Mouse (Mus musculus) limb, embryonic 15.5 days (tissue): ENCODE measurements around the gene Lgr4. TPM values are rescaled to one million over a fixed set of nuclear protein-coding genes. Genes with fewer than 3 reads are reported as not detected.

Experiments
- ATAC-seq: fragments of 200-750 bp; cut with Nextera tagmentation; 2 replicates; pipeline ENCODE4 v1.8.0; 2017; ENCODE audit warnings: low read depth, moderate TSS enrichment; ENCODE audit not compliant: insufficient number of reproducible peaks, low FRiP score, low TSS enrichment
- H3K27ac ChIP-seq: fragments of 300-500 bp; sonication (generic); 2 replicates; pipeline ENCODE4 v1.5.1; 2015; ENCODE audit warnings: moderate library complexity, mild to moderate bottlenecking, inconsistent platforms
- H3K27me3 ChIP-seq: fragments of 300-500 bp; sonication (generic); 2 replicates; pipeline ENCODE4 v1.6.1; 2015; ENCODE audit warnings: inconsistent platforms
- H3K36me3 ChIP-seq: fragments of 300-500 bp; sonication (generic); 2 replicates; pipeline ENCODE4 v1.6.1; 2015; ENCODE audit warnings: inconsistent platforms
- H3K4me1 ChIP-seq: fragments of 300-500 bp; sonication (generic); 2 replicates; pipeline ENCODE4 v1.6.1; 2015; ENCODE audit warnings: inconsistent platforms
- H3K4me2 ChIP-seq: fragments of 300-500 bp; sonication (generic); 2 replicates; pipeline ENCODE4 v1.6.1; 2015; ENCODE audit warnings: mild to moderate bottlenecking, inconsistent platforms
- H3K4me3 ChIP-seq: fragments of 300-500 bp; sonication (generic); 2 replicates; pipeline ENCODE4 v1.5.1; 2015; ENCODE audit warnings: mild to moderate bottlenecking, inconsistent platforms
- H3K9ac ChIP-seq: fragments of 300-500 bp; sonication (generic); 2 replicates; pipeline ENCODE4 v1.6.1; 2015; ENCODE audit warnings: inconsistent platforms
- H3K9me3 ChIP-seq: fragments of 300-500 bp; sonication (generic); 2 replicates; pipeline ENCODE4 v1.6.1; 2016; ENCODE audit warnings: inconsistent platforms
- WGBS: fragments of 180-500 bp; shearing (Covaris S2); methylation state at CpG from one replicate; pipeline ENCODE4 v1.1.7; 2015; 5-methylcytosine and 5-hydroxymethylcytosine counted together
- polyA plus RNA-seq: library from polyadenylated mRNA; unstranded; fragments of >200 nt; fragmentation: Nextera tagmentation; extraction: Ambion mirVana; gene quantifications from 2 replicates; pipeline ENCODE4 v1.2.1, GENCODE M21; 2015

Gene Lgr4
- polyA plus RNA-seq, 1 experiment from 2014 or later: 15.1 TPM

- no peaks in the 10 kb centered on the region for H3K36me3 ChIP-seq
- no peaks in the 10 kb centered on the region for H3K27me3 ChIP-seq
- no peak overlapping the region for H3K4me3 ChIP-seq
- H3K9me3 ChIP-seq: no peaks in the 10 kb centered on the region
- peaks cover 15% of the 10 kb centered on the region for H3K4me1 ChIP-seq
- WGBS: 50% methylated on average over 10 of the region's 10 CpGs
- ATAC-seq: no peak
- H3K27ac ChIP-seq: peak overlapping the region; percentile 66; the same call in 1 of the 2 replicates
- no peak overlapping the region for H3K4me2 ChIP-seq
- H3K9ac ChIP-seq: no peak overlapping the region
These were observed 52.6 kb downstream of the Lgr4 start for GRCm38 (mm10) chr2:109969926-109970532.

GRCm38 (mm10) chr2:109970744-109971410, 53.4 kb downstream of the Lgr4 start:
- no peak overlapping the region for H3K4me3 ChIP-seq
- no peak overlapping the region for H3K4me2 ChIP-seq
- H3K4me1 ChIP-seq: peaks cover 15% of the 10 kb centered on the region
- H3K27me3 ChIP-seq: no peaks in the 10 kb centered on the region
- no peak overlapping the region for H3K27ac ChIP-seq
- WGBS: 52% methylated on average over 8 of the region's 8 CpGs
- no peak overlapping the region for H3K9ac ChIP-seq
- H3K36me3 ChIP-seq: 0 out of 2 replicates have a peak, but pooled peaks cover 3% of the 10 kb centered on the region
- no peak for ATAC-seq
- H3K9me3 ChIP-seq: no peaks in the 10 kb centered on the region

GRCm38 (mm10) chr2:109972310-109972709, 54.9 kb downstream of the Lgr4 start:
- H3K27me3 ChIP-seq: no peaks in the 10 kb centered on the region
- 73% methylated on average over 2 of the region's 2 CpGs for WGBS

GRCm38 (mm10) chr2:109972922-109973321, 55.5 kb downstream of the Lgr4 start:
- Histone ChIP-seq H3K9ac (no peak overlapping the region), H3K4me3 (no peak overlapping the region), H3K27ac (no peak overlapping the region), H3K36me3 (0 out of 2 replicates have a peak, but pooled peaks cover 3% of the 10 kb centered on the region), H3K4me1 (peaks cover 15% of the 10 kb centered on the region), H3K27me3 (no peaks in the 10 kb centered on the region), H3K4me2 (no peak overlapping the region), H3K9me3 (no peaks in the 10 kb centered on the region)
- WGBS: 32% methylated on average over 7 of the region's 7 CpGs
- ATAC-seq: peak; percentile 75; the same call in 1 of the 2 replicates

More at GRCm38 (mm10) chr2:109972310-109972709, 54.9 kb downstream of the Lgr4 start:
- H3K9me3 ChIP-seq: no peaks in the 10 kb centered on the region
- H3K9ac ChIP-seq: no peak overlapping the region
- peaks cover 15% of the 10 kb centered on the region for H3K4me1 ChIP-seq
- no peak overlapping the region for H3K4me2 ChIP-seq
- H3K4me3 ChIP-seq: no peak overlapping the region
- ATAC-seq: no peak
- 0 out of 2 replicates have a peak, but pooled peaks cover 3% of the 10 kb centered on the region for H3K36me3 ChIP-seq
- no peak overlapping the region for H3K27ac ChIP-seq

- no peak overlapping the region for H3K4me2 ChIP-seq
- H3K4me1 ChIP-seq: peaks cover 10% of the 10 kb centered on the region
- no peak for ATAC-seq
- no peak overlapping the region for H3K4me3 ChIP-seq
- no peak overlapping the region for H3K9ac ChIP-seq
- no peak overlapping the region for H3K27ac ChIP-seq
- no peaks in the 10 kb centered on the region for H3K27me3 ChIP-seq
- 0 out of 2 replicates have a peak, but pooled peaks cover 3% of the 10 kb centered on the region for H3K36me3 ChIP-seq
- 92% methylated on average over 7 of the region's 7 CpGs for WGBS
- H3K9me3 ChIP-seq: no peaks in the 10 kb centered on the region
These were observed 57.4 kb downstream of the Lgr4 start for GRCm38 (mm10) chr2:109974807-109975206.

GRCm38 (mm10) chr2:109976181-109976580, 58.7 kb downstream of the Lgr4 start:
- no peaks in the 10 kb centered on the region for H3K9me3 ChIP-seq
- H3K27ac ChIP-seq: no peak overlapping the region
- H3K4me1 ChIP-seq: peaks cover 7% of the 10 kb centered on the region
- no peak overlapping the region for H3K4me3 ChIP-seq
- H3K27me3 ChIP-seq: no peaks in the 10 kb centered on the region
- H3K9ac ChIP-seq: no peak overlapping the region
- WGBS: 68% methylated on average over 2 of the region's 2 CpGs
- H3K36me3 ChIP-seq: 0 out of 2 replicates have a peak, but pooled peaks cover 3% of the 10 kb centered on the region
- H3K4me2 ChIP-seq: no peak overlapping the region
- ATAC-seq: no peak

- H3K4me3 ChIP-seq: no peak overlapping the region
- ATAC-seq: no peak
- no peak overlapping the region for H3K27ac ChIP-seq
- H3K4me2 ChIP-seq: no peak overlapping the region
- H3K9ac ChIP-seq: no peak overlapping the region
- H3K9me3 ChIP-seq: no peaks in the 10 kb centered on the region
- H3K27me3 ChIP-seq: no peaks in the 10 kb centered on the region
- 0 out of 2 replicates have a peak, but pooled peaks cover 3% of the 10 kb centered on the region for H3K36me3 ChIP-seq
- 79% methylated on average over 6 of the region's 6 CpGs for WGBS
- peaks cover 7% of the 10 kb centered on the region for H3K4me1 ChIP-seq
These were observed 59.9 kb downstream of the Lgr4 start for GRCm38 (mm10) chr2:109977322-109977721.

- Histone ChIP-seq H3K27ac (no peak overlapping the region), H3K9me3 (no peaks in the 10 kb centered on the region), H3K27me3 (no peaks in the 10 kb centered on the region), H3K4me3 (no peak overlapping the region), H3K36me3 (0 out of 2 replicates have a peak, but pooled peaks cover 3% of the 10 kb centered on the region), H3K9ac (no peak overlapping the region), H3K4me2 (no peak overlapping the region), H3K4me1 (no peaks in the 10 kb centered on the region)
- ATAC-seq: no peak
These were observed 61.8 kb downstream of the Lgr4 start for GRCm38 (mm10) chr2:109979209-109979608.

- H3K4me1 ChIP-seq: peaks cover 30% of the 10 kb centered on the region
- no peak for ATAC-seq
- no peaks in the 10 kb centered on the region for H3K27me3 ChIP-seq
- no peaks in the 10 kb centered on the region for H3K36me3 ChIP-seq
- H3K27ac ChIP-seq: no peak overlapping the region
- WGBS: 88% methylated on average over 6 of the region's 6 CpGs
- H3K4me2 ChIP-seq: no peak overlapping the region
- no peak overlapping the region for H3K4me3 ChIP-seq
- no peak overlapping the region for H3K9ac ChIP-seq
- no peaks in the 10 kb centered on the region for H3K9me3 ChIP-seq
These were observed 66.0 kb downstream of the Lgr4 start for GRCm38 (mm10) chr2:109983435-109983834.

GRCm38 (mm10) chr2:109984930-109985329, 67.5 kb downstream of the Lgr4 start:
- Histone ChIP-seq H3K36me3 (no peaks in the 10 kb centered on the region), H3K4me1 (peaks cover 35% of the 10 kb centered on the region), H3K9ac (no peak overlapping the region), H3K27ac (0 out of 2 replicates have a peak overlapping the region, but pooled peaks have one; percentile 38), H3K4me2 (no peak overlapping the region), H3K27me3 (no peaks in the 10 kb centered on the region), H3K9me3 (no peaks in the 10 kb centered on the region), H3K4me3 (no peak overlapping the region)
- ATAC-seq: no peak
- 34% methylated on average over 1 of the region's 1 CpGs for WGBS

GRCm38 (mm10) chr2:109985560-109985959, 68.1 kb downstream of the Lgr4 start:
- Histone ChIP-seq H3K4me3 (no peak overlapping the region), H3K9ac (no peak overlapping the region), H3K27ac (peak overlapping the region; percentile 38; the same call in 1 of the 2 replicates), H3K36me3 (no peaks in the 10 kb centered on the region), H3K9me3 (no peaks in the 10 kb centered on the region), H3K27me3 (no peaks in the 10 kb centered on the region), H3K4me2 (no peak overlapping the region), H3K4me1 (peaks cover 35% of the 10 kb centered on the region)
- 41% methylated on average over 9 of the region's 9 CpGs for WGBS
- ATAC-seq: no peak

GRCm38 (mm10) chr2:109986036-109986785, 68.8 kb downstream of the Lgr4 start:
- H3K27ac ChIP-seq: 0 out of 2 replicates have a peak overlapping the region, but pooled peaks have one; percentile 38
- H3K4me1 ChIP-seq: peaks cover 36% of the 10 kb centered on the region
- H3K36me3 ChIP-seq: no peaks in the 10 kb centered on the region
- WGBS: 56% methylated on average over 11 of the region's 11 CpGs
- ATAC-seq: no peak
- H3K4me3 ChIP-seq: no peak overlapping the region
- H3K9ac ChIP-seq: no peak overlapping the region
- H3K9me3 ChIP-seq: no peaks in the 10 kb centered on the region
- H3K4me2 ChIP-seq: no peak overlapping the region
- no peaks in the 10 kb centered on the region for H3K27me3 ChIP-seq
